Mouse (Mus musculus): ENCODE measurements around the gene Samd14. TPM values are rescaled to one million over a fixed set of nuclear protein-coding genes. Genes with fewer than 3 reads are reported as not detected.

Samd14 gene
- polyA plus RNA-seq, 1 experiment from 2014 or later: 47.6 TPM

- Histone ChIP-seq H3K27ac (ENCODE audit: low read depth, low read length) (no peak overlapping the region), H3K4me3 (ENCODE audit: low read depth, low read length) (peak overlapping the region; percentile 70), H3K4me1 (replicated peaks; ENCODE audit: control insufficient read depth, insufficient read depth, low read length) (peaks cover 3% of the 10 kb centered on the region), H3K9me3 (ENCODE audit: control insufficient read depth, low read length) (no peaks in the 10 kb centered on the region), H3K36me3 (ENCODE audit: control insufficient read depth, insufficient read depth, low read length) (no peaks in the 10 kb centered on the region), H3K27me3 (ENCODE audit: control insufficient read depth, insufficient read depth, low read length) (no peaks in the 10 kb centered on the region), H3K9ac (ENCODE audit: low read depth, low read length) (peak overlapping the region; percentile 67), H3K4me2 (replicated peaks; ENCODE audit: low read depth, low read length) (peak overlapping the region; percentile 94)
- ATAC-seq (ENCODE audit: low FRiP score): peak; percentile 4; the same call in 1 of the 2 replicates
- 3% methylated on average over 20 of the region's 20 CpGs for WGBS
- no peak for DNase-seq (ENCODE audit: low spot score)
Observed at GRCm38 (mm10) chr11:95040491-95041138, 30.9 kb downstream of the Samd14 start.

- Histone ChIP-seq H3K9ac (ENCODE audit: low read depth, low read length) (peak within 1 kb of the TSS; percentile 67), H3K27me3 (ENCODE audit: control insufficient read depth, insufficient read depth, low read length) (no peaks in the 10 kb centered on the region), H3K4me2 (replicated peaks; ENCODE audit: low read depth, low read length) (peak within 1 kb of the TSS; percentile 94), H3K9me3 (ENCODE audit: control insufficient read depth, low read length) (no peaks in the 10 kb centered on the region), H3K4me1 (replicated peaks; ENCODE audit: control insufficient read depth, insufficient read depth, low read length) (peaks cover 3% of the 10 kb centered on the region), H3K4me3 (ENCODE audit: low read depth, low read length) (peak within 1 kb of the TSS; percentile 70), H3K36me3 (ENCODE audit: control insufficient read depth, insufficient read depth, low read length) (no peaks in the 10 kb centered on the region), H3K27ac (ENCODE audit: low read depth, low read length) (no peak within 1 kb of the TSS)
- peak; percentile 97 for ATAC-seq (ENCODE audit: low FRiP score)
- WGBS: under 1% methylated on average over 40 of the region's 41 CpGs
- DNase-seq (ENCODE audit: low spot score): peak; percentile 92
Observed at GRCm38 (mm10) chr11:95041139-95041609, 31.5 kb downstream of the Samd14 start, which contains the start of gene Pdk2. Gene Pdk2 (minus strand): TSS chr11:95041354.

- Histone ChIP-seq H3K4me2 (replicated peaks; ENCODE audit: low read depth, low read length) (peak overlapping the region; percentile 94), H3K36me3 (ENCODE audit: control insufficient read depth, insufficient read depth, low read length) (no peaks in the 10 kb centered on the region), H3K27me3 (ENCODE audit: control insufficient read depth, insufficient read depth, low read length) (no peaks in the 10 kb centered on the region), H3K4me3 (ENCODE audit: low read depth, low read length) (peak overlapping the region; percentile 70), H3K27ac (ENCODE audit: low read depth, low read length) (no peak overlapping the region), H3K9ac (ENCODE audit: low read depth, low read length) (peak overlapping the region; percentile 19; the same call in 1 of the 2 replicates), H3K4me1 (replicated peaks; ENCODE audit: control insufficient read depth, insufficient read depth, low read length) (peaks cover 3% of the 10 kb centered on the region), H3K9me3 (ENCODE audit: control insufficient read depth, low read length) (no peaks in the 10 kb centered on the region)
- under 1% methylated on average over 11 of the region's 11 CpGs for WGBS
- ATAC-seq (ENCODE audit: low FRiP score) (no peak), DNase-seq (ENCODE audit: low spot score) (peak; percentile 92)
Observed at GRCm38 (mm10) chr11:95042096-95042495, 32.4 kb downstream of the Samd14 start.

- DNase-seq (ENCODE audit: low spot score): no peak
- Histone ChIP-seq H3K27ac (ENCODE audit: low read depth, low read length) (no peak overlapping the region), H3K27me3 (ENCODE audit: control insufficient read depth, insufficient read depth, low read length) (no peaks in the 10 kb centered on the region), H3K9me3 (ENCODE audit: control insufficient read depth, low read length) (no peaks in the 10 kb centered on the region), H3K4me1 (replicated peaks; ENCODE audit: control insufficient read depth, insufficient read depth, low read length) (peaks cover 3% of the 10 kb centered on the region), H3K9ac (ENCODE audit: low read depth, low read length) (no peak overlapping the region), H3K4me2 (replicated peaks; ENCODE audit: low read depth, low read length) (no peak overlapping the region), H3K4me3 (ENCODE audit: low read depth, low read length) (no peak overlapping the region), H3K36me3 (ENCODE audit: control insufficient read depth, insufficient read depth, low read length) (no peaks in the 10 kb centered on the region)
- no peak for ATAC-seq (ENCODE audit: low FRiP score)
- WGBS: 83% methylated on average over 4 of the region's 4 CpGs
Observed at GRCm38 (mm10) chr11:95043060-95043459, 33.4 kb downstream of the Samd14 start.

GRCm38 (mm10) chr11:95043608-95044007 lies 33.9 kb downstream of the Samd14 start:
- DNase-seq (ENCODE audit: low spot score) (no peak), ATAC-seq (ENCODE audit: low FRiP score) (no peak)
- Histone ChIP-seq H3K9me3 (ENCODE audit: control insufficient read depth, low read length) (no peaks in the 10 kb centered on the region), H3K27me3 (ENCODE audit: control insufficient read depth, insufficient read depth, low read length) (no peaks in the 10 kb centered on the region), H3K27ac (ENCODE audit: low read depth, low read length) (no peak overlapping the region), H3K4me1 (replicated peaks; ENCODE audit: control insufficient read depth, insufficient read depth, low read length) (peaks cover 3% of the 10 kb centered on the region), H3K4me2 (replicated peaks; ENCODE audit: low read depth, low read length) (no peak overlapping the region), H3K9ac (ENCODE audit: low read depth, low read length) (no peak overlapping the region), H3K36me3 (ENCODE audit: control insufficient read depth, insufficient read depth, low read length) (no peaks in the 10 kb centered on the region), H3K4me3 (ENCODE audit: low read depth, low read length) (no peak overlapping the region)
- 64% methylated on average over 7 of the region's 7 CpGs for WGBS

- WGBS: 59% methylated on average over 12 of the region's 13 CpGs
Observed at GRCm38 (mm10) chr11:95044185-95044870, 34.6 kb downstream of the Samd14 start.

GRCm38 (mm10) chr11:95046980-95047680 lies 37.5 kb downstream of the Samd14 start:
- H3K4me2 ChIP-seq (replicated peaks; ENCODE audit: low read depth, low read length): no peak overlapping the region
- 69% methylated on average over 9 of the region's 9 CpGs for WGBS
- H3K36me3 ChIP-seq (ENCODE audit: control insufficient read depth, insufficient read depth, low read length): no peaks in the 10 kb centered on the region
- no peak overlapping the region for H3K4me3 ChIP-seq (ENCODE audit: low read depth, low read length)
- no peaks in the 10 kb centered on the region for H3K4me1 ChIP-seq (replicated peaks; ENCODE audit: control insufficient read depth, insufficient read depth, low read length)
- H3K27ac ChIP-seq (ENCODE audit: low read depth, low read length): no peak overlapping the region
- no peaks in the 10 kb centered on the region for H3K27me3 ChIP-seq (ENCODE audit: control insufficient read depth, insufficient read depth, low read length)
- H3K9me3 ChIP-seq (ENCODE audit: control insufficient read depth, low read length): no peaks in the 10 kb centered on the region
- ATAC-seq (ENCODE audit: low FRiP score) (peak; percentile 51; the same call in 1 of the 2 replicates), DNase-seq (ENCODE audit: low spot score) (peak; percentile 84)
- H3K9ac ChIP-seq (ENCODE audit: low read depth, low read length): no peak overlapping the region

More at GRCm38 (mm10) chr11:95044185-95044870, 34.6 kb downstream of the Samd14 start:
- Histone ChIP-seq H3K9ac (ENCODE audit: low read depth, low read length) (no peak overlapping the region), H3K27ac (ENCODE audit: low read depth, low read length) (no peak overlapping the region), H3K27me3 (ENCODE audit: control insufficient read depth, insufficient read depth, low read length) (no peaks in the 10 kb centered on the region), H3K9me3 (ENCODE audit: control insufficient read depth, low read length) (no peaks in the 10 kb centered on the region), H3K36me3 (ENCODE audit: control insufficient read depth, insufficient read depth, low read length) (no peaks in the 10 kb centered on the region), H3K4me3 (ENCODE audit: low read depth, low read length) (no peak overlapping the region), H3K4me1 (replicated peaks; ENCODE audit: control insufficient read depth, insufficient read depth, low read length) (peaks cover 3% of the 10 kb centered on the region), H3K4me2 (replicated peaks; ENCODE audit: low read depth, low read length) (no peak overlapping the region)
- DNase-seq (ENCODE audit: low spot score) (no peak), ATAC-seq (ENCODE audit: low FRiP score) (no peak)

GRCm38 (mm10) chr11:95053062-95053461 lies 43.4 kb downstream of the Samd14 start:
- no peaks in the 10 kb centered on the region for H3K4me1 ChIP-seq (replicated peaks; ENCODE audit: control insufficient read depth, insufficient read depth, low read length)
- WGBS: 79% methylated on average over 9 of the region's 9 CpGs
- no peaks in the 10 kb centered on the region for H3K9me3 ChIP-seq (ENCODE audit: control insufficient read depth, low read length)
- H3K27me3 ChIP-seq (ENCODE audit: control insufficient read depth, insufficient read depth, low read length): no peaks in the 10 kb centered on the region; the same call in 1 of the 2 replicates
- no peak for ATAC-seq (ENCODE audit: low FRiP score)
- no peak for DNase-seq (ENCODE audit: low spot score)
- no peaks in the 10 kb centered on the region for H3K36me3 ChIP-seq (ENCODE audit: control insufficient read depth, insufficient read depth, low read length)
- no peak overlapping the region for H3K9ac ChIP-seq (ENCODE audit: low read depth, low read length)
- no peak overlapping the region for H3K4me3 ChIP-seq (ENCODE audit: low read depth, low read length)
- H3K4me2 ChIP-seq (replicated peaks; ENCODE audit: low read depth, low read length): no peak overlapping the region
- H3K27ac ChIP-seq (ENCODE audit: low read depth, low read length): no peak overlapping the region

Data from hindbrain, embryonic 11.5 days (tissue).